Mouse (Mus musculus) activated CD4-positive, CD25-positive, alpha-beta regulatory T cell, adult 9 weeks (primary cell): ENCODE measurements around the gene Ankrd2. TPM values are rescaled to one million over a fixed set of nuclear protein-coding genes. Genes with fewer than 3 reads are reported as not detected.

Experiments
- polyA plus RNA-seq: library from polyadenylated mRNA; unstranded; fragments of 100-300 nt; shearing (Covaris generic); gene quantifications from one replicate; pipeline ENCODE4 v1.2.1, GENCODE M21; 2017

Ankrd2 gene
- polyA plus RNA-seq = not detected

DNA sequence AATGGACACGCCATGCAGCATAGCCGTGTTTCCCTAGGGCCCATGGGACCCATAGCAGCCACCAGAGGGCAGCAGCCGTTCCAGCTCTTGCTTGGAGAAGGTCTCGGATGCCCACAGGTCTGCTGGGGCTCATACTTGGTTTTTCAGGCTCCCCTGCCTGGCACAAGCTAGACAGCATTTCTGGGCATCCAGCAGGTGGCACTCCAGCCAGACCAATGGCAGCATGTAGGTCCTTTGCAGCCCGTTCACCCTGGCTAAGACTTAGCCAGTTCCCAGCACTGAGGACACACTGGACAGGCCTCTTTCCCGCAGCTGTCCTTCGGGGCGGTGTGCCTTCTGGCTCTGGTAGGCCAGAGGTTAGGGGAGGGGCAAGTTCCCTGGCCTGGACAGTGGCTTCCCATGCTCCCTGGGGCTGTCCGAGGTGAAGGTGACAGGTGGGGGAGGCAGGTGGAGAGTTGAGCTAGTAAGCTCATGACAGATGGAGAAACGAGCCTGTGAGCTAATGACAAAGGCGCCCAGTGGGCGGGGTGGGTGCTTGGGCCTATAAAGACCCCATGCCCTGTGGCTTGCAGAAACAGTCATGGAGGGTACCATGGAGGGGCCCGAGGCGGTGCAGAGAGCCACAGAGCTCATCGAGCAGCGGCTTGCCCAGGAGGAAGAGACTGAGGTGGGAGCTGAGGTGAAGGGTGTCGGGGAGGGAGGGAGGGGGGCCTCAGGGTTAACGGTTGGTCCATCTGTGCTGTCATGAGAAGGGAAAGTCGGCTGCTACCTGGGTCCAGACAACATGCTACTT lies at the start of gene Ankrd2:
Gene Ankrd2 (plus strand): TSS at position 545 of the 793 bp plus-strand sequence.

GRCm38 (mm10) chr19:42045269-42046102 lies 9.7 kb downstream of the Ankrd2 start, which contains the start of gene Hoga1:
Hoga1 (plus strand) TSS chr19:42045610.

GRCm38 (mm10) chr19:42051948-42052347 lies 16.1 kb downstream of the Ankrd2 start, which contains the start of gene 4933411K16Rik:
4933411K16Rik (plus strand) TSS chr19:42052248.

GRCm38 (mm10) chr19:42086166-42086565 lies 50.4 kb downstream of the Ankrd2 start, which contains the start of gene Morn4:
Morn4 (minus strand) TSS chr19:42086357.

DNA sequence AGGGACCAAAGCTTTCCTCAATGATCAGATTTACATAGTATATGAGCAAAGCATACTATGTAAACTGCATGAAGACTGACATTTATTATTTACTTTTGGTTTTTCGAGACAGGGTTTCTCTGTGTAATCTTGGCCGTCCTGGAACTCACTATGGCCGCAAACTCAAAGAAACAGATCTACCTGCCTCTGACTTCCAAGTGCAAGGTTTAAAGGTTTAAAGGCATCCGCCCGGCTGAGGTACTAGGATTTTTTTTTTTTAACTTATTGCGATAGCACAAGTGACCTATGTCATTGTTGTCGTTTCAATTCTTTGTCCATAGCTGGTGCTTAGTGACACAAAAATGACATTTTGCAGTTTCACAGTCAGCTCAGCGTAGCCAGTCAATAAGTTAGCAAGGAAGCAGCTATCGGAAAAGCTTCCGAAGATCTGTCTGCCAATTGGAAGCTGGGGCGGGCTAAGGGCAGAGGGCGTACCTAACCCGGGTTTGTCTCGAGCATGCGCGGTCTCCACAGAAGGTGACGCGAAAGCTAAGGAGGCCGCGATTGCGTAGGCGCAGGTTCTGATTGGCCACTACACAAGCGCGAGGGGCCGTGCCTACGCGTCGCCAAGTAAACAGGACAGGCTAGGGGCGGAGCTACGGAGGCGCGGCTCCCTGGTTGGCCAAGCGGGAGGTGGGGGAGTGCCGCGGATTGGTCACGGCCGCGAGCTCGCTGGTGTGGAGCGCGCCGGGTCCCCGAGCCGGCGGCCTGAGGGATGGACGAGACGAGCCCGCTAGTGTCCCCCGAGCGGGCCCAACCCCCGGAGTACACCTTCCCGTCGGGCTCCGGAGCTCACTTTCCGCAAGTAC lies 54.2 kb downstream of the Ankrd2 start, which contains the start of gene Pi4k2a:
Gene Pi4k2a (plus strand): TSS at position 723 of the 848 bp plus-strand sequence.

Other genes with a start within 250 kb of the Ankrd2 start
- gene Arhgap19, start 234.0 kb upstream of the Ankrd2 start, polyA plus RNA-seq = 4.4 TPM
- 1.9 TPM for gene Frat1, start 206.0 kb upstream of the Ankrd2 start, polyA plus RNA-seq
- gene Frat2, start 187.9 kb upstream of the Ankrd2 start, polyA plus RNA-seq = 0.54 TPM
- gene Rrp12, start 139.8 kb upstream of the Ankrd2 start, polyA plus RNA-seq = 19.2 TPM
- 189 TPM for gene Pgam1, start 124.1 kb upstream of the Ankrd2 start, polyA plus RNA-seq
- gene Exosc1, start 102.6 kb upstream of the Ankrd2 start, polyA plus RNA-seq = 85.4 TPM
- 65.9 TPM for gene Zdhhc16, start 102.5 kb upstream of the Ankrd2 start, polyA plus RNA-seq
- gene Mms19, start 54.8 kb upstream of the Ankrd2 start, polyA plus RNA-seq = 79.9 TPM
- 5.3 TPM for gene Ubtd1, start 54.2 kb upstream of the Ankrd2 start, polyA plus RNA-seq
- gene Hoga1, start 9.6 kb downstream of the Ankrd2 start, polyA plus RNA-seq = not detected
- not detected for gene 4933411K16Rik, start 16.2 kb downstream of the Ankrd2 start, polyA plus RNA-seq
- gene Morn4, start 50.4 kb downstream of the Ankrd2 start, polyA plus RNA-seq = 0.79 TPM
- 3.6 TPM for gene Pi4k2a, start 54.5 kb downstream of the Ankrd2 start, polyA plus RNA-seq
- gene Avpi1, start 93.1 kb downstream of the Ankrd2 start, polyA plus RNA-seq = 5.5 TPM
- gene Marveld1, start 111.4 kb downstream of the Ankrd2 start, polyA plus RNA-seq = 3.4 TPM
- gene Zfyve27, start 128.0 kb downstream of the Ankrd2 start, polyA plus RNA-seq = 67.2 TPM
- 0.15 TPM for gene Sfrp5, start 166.3 kb downstream of the Ankrd2 start, polyA plus RNA-seq
- gene Golga7b, start 211.6 kb downstream of the Ankrd2 start, polyA plus RNA-seq = not detected